Mouse (Mus musculus): ENCODE data around the gene Mus81.

- no peak for TF ChIP-seq CTCF (conservative IDR thresholded peaks at IDR 0.05; ENCODE audit: low read length)
- no peak for TF ChIP-seq NANOG (IDR thresholded peaks at IDR 0.05; ENCODE audit: borderline replicate concordance, low read length)
These were observed 6.8 kb downstream of the Mus81 start for GRCm38 (mm10) chr19:5481398-5481797.
